Comparison of ENCODE assay signal across 15 mouse cellular contexts in genomic region chr16:51925639-51926038, GRCm38 (mm10).
"Had no signal": no experiment of that assay in that cellular context is flagged by ENCODE, and none has a peak within 500 bp of the region (broad histone marks: within the 10 kb centered on the region; RNA-seq: fewer than 3 reads in every experiment).

No protein-coding gene starts in this region.

- H3K4me1 ChIP-seq: neural tube, embryonic 15.5 days; stomach, embryonic 15.5 days had no signal

- H3K36me3 ChIP-seq: neural tube, embryonic 15.5 days; stomach, embryonic 15.5 days had no signal

- H3K9ac ChIP-seq: neural tube, embryonic 15.5 days; stomach, embryonic 15.5 days had no signal

- H3K9me3 ChIP-seq: neural tube, embryonic 15.5 days; stomach, embryonic 15.5 days had no signal

- DNase-seq: retina, postnatal 1 day; right cerebral cortex, adult 18-20 months; right cerebral cortex, postnatal 14 days; right cerebral cortex, postnatal 25 days; right cerebral cortex, postnatal 4 days; spleen, adult 18-20 months; thymus, adult 18-20 months; thymus, adult 2 months; thymus, postnatal 14 days; thymus, postnatal 25 days; thymus, postnatal 36 days; thymus, postnatal 4 days had no signal

- H3K27ac ChIP-seq: neural tube, embryonic 15.5 days; stomach, embryonic 15.5 days; stomach, postnatal 0 days had no signal

- H3K27me3 ChIP-seq: neural tube, embryonic 15.5 days; stomach, embryonic 15.5 days had no signal

- H3K4me2 ChIP-seq: neural tube, embryonic 15.5 days; stomach, embryonic 15.5 days had no signal

- H3K4me3 ChIP-seq: neural tube, embryonic 15.5 days; stomach, embryonic 15.5 days had no signal
